Mouse (Mus musculus): ENCODE data around the gene Pole2. TPM values are rescaled to one million over a fixed set of nuclear protein-coding genes. Genes with fewer than 3 reads are reported as not detected.
"Not testable (repeated sequence)": the region's sequence is repeated elsewhere in the genome, so short reads cannot be mapped to it uniquely, and the experiment has no call there.

Gene Pole2
- polyA plus RNA-seq, 1 experiment from 2014 or later, result 2.5 TPM

DNA sequence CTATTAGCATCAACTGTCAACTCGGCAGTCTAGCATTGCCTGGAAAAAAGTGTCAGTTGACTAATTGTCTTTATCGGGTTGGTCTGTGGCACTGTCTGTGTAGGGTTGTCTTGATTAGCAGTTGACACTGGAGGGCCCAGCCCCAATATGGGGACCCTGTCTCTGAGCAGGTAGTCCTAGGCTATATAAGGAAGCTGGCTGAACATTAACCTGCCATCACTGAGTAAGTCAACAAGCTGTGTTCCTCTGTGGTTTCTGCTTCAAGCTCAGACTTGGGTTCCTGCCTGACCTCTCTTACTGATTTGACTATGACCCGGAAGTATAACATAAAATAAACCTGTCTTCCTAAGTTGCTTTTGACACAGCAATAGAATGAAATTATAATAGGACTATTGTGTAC lies 52.0 kb downstream of the Pole2 start:
- Histone ChIP-seq H3K4me3 (ENCODE audit: low read depth, low read length) (no peak overlapping the region), H3K4me2 (ENCODE audit: low read length) (no peak overlapping the region), H3K36me3 (ENCODE audit: control insufficient read depth, insufficient read depth, low read length) (no peaks in the 10 kb centered on the region), H3K27me3 (ENCODE audit: control insufficient read depth, insufficient read depth, low read depth, low read length) (no peaks in the 10 kb centered on the region), H3K9ac (ENCODE audit: low read depth, low read length) (no peak overlapping the region), H3K9me3 (replicated peaks; ENCODE audit: control insufficient read depth, low read length, poor library complexity, severe bottlenecking) (no peaks in the 10 kb centered on the region), H3K4me1 (ENCODE audit: control insufficient read depth, insufficient read depth, low read length) (no peaks in the 10 kb centered on the region), H3K27ac (ENCODE audit: low read length) (no peak overlapping the region)
- WGBS, result 97% methylated on average over 3 of the region's 3 CpGs
- no peak for ATAC-seq

DNA sequence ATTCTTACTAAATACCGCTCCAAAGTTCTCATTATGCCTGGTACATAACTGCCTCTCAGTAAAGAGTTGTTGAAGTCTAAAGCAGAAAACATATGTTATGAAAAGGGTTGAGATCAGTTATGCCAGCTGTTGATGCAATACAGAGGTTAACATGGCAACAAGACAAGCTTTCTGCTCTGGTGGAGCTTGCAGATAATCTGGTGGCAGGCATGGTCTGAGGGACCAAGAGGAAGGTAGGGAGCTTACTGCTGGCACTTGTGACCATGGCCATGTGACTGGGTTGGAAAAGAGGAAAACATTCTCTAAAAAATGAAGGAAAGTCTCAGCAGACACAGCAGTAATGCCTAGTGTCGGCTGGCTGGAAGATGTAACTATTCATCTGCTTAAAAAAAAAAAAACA lies 56.7 kb downstream of the Pole2 start:
- Histone ChIP-seq H3K27ac (ENCODE audit: low read length) (no peak overlapping the region), H3K9me3 (replicated peaks; ENCODE audit: control insufficient read depth, low read length, poor library complexity, severe bottlenecking) (no peaks in the 10 kb centered on the region), H3K27me3 (ENCODE audit: control insufficient read depth, insufficient read depth, low read depth, low read length) (no peaks in the 10 kb centered on the region), H3K36me3 (ENCODE audit: control insufficient read depth, insufficient read depth, low read length) (no peaks in the 10 kb centered on the region), H3K4me1 (ENCODE audit: control insufficient read depth, insufficient read depth, low read length) (peaks cover 8% of the 10 kb centered on the region), H3K4me3 (ENCODE audit: low read depth, low read length) (no peak overlapping the region), H3K4me2 (ENCODE audit: low read length) (no peak overlapping the region), H3K9ac (ENCODE audit: low read depth, low read length) (no peak overlapping the region)
- WGBS, result 93% methylated on average over 2 of the region's 2 CpGs
- ATAC-seq, result no peak

DNA sequence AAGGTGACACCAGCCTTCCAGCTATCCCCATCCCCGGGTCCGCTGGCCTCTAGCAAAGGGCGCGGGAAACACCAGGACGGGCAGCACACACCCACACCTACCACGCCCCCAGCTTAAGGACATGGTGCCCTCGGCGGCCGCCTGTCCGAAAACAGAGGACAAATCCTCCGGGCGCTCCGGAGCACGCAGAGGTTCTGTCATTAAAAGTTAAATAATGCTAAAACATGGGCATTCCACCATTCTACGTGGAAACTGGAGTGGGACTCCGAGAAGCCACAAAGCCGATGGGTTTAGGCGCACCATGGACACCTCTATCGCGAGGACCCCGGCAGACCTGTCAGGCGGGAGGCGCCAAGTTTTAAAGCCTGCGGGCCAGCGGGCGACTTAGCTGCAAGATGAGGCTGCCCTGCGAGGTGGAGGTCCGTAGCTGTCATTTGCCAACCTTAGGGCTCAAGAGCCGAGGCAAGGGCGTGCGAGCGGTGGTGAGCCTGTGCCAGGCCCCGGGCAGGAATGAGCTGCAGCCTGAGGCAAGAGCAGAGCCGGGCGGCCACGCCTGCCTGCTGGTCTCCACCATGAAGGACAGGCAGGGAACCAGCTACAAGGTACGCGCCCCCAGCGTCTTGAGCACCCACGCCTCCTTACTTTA lies 59.4 kb downstream of the Pole2 start, which contains the start of gene Lrr1:
Gene Lrr1, plus strand, starts transcription at position 354 of the 646 bp plus-strand sequence.
- H3K27me3 ChIP-seq (ENCODE audit: control insufficient read depth, insufficient read depth, low read depth, low read length), result no peaks in the 10 kb centered on the region
- peak within 1 kb of the TSS; percentile 61 for H3K9ac ChIP-seq (ENCODE audit: low read depth, low read length)
- H3K4me2 ChIP-seq (ENCODE audit: low read length), result peak within 1 kb of the TSS; percentile 98
- peak; percentile 93 for ATAC-seq
- peak within 1 kb of the TSS; percentile 67 for H3K4me3 ChIP-seq (ENCODE audit: low read depth, low read length)
- peaks cover 8% of the 10 kb centered on the region for H3K4me1 ChIP-seq (ENCODE audit: control insufficient read depth, insufficient read depth, low read length)
- peak within 1 kb of the TSS; percentile 62 for H3K27ac ChIP-seq (ENCODE audit: low read length)
- H3K9me3 ChIP-seq (replicated peaks; ENCODE audit: control insufficient read depth, low read length, poor library complexity, severe bottlenecking), result no peaks in the 10 kb centered on the region
- H3K36me3 ChIP-seq (ENCODE audit: control insufficient read depth, insufficient read depth, low read length), result no peaks in the 10 kb centered on the region
- under 1% methylated on average over 40 of the region's 40 CpGs for WGBS

DNA sequence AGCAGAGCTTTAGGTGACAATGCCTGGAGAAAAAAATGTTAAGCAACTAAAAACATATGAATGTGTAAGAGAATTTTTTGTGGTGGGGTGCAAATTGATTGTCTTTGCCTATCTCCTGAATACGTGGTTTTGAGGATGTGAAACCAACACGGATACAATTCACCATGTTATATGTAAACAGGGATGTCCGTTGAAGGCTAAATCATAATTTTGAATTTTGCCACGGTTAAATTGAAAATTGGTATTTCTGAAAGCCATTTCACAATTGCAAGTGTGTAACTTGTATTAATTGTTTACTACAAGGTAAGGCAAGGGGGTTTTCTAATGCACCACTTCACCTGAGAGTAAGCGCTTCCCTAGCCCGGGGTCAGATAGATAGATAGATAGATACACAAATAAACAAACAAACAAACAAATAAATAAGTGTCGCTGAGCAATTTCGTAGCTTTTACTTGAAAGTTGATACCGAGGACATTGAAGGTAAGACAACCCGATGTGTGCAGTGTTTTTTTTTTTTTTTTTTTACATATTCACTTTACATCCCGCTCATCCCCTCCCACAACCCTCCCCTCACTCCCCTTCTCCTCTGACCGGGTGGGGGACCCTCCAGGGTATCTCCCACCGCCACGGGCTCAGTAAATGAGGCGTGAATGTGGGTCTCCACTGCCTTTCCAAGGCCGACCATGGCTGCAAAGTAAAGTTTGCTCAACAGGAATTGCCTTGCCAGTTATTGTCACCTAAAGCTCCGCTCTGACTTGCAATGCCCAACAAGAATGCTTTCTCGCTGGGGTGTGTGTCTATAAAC lies 60.1 kb downstream of the Pole2 start:
- Histone ChIP-seq H3K9ac (ENCODE audit: low read depth, low read length) (peak overlapping the region; percentile 61), H3K4me3 (ENCODE audit: low read depth, low read length) (peak overlapping the region; percentile 67), H3K9me3 (replicated peaks; ENCODE audit: control insufficient read depth, low read length, poor library complexity, severe bottlenecking) (no peaks in the 10 kb centered on the region), H3K4me2 (ENCODE audit: low read length) (peak overlapping the region; percentile 98), H3K36me3 (ENCODE audit: control insufficient read depth, insufficient read depth, low read length) (no peaks in the 10 kb centered on the region), H3K27ac (ENCODE audit: low read length) (peak overlapping the region; percentile 62), H3K27me3 (ENCODE audit: control insufficient read depth, insufficient read depth, low read depth, low read length) (no peaks in the 10 kb centered on the region), H3K4me1 (ENCODE audit: control insufficient read depth, insufficient read depth, low read length) (peaks cover 8% of the 10 kb centered on the region)
- ATAC-seq, result peak; percentile 73
- WGBS, result 7% methylated on average over 18 of the region's 18 CpGs

DNA sequence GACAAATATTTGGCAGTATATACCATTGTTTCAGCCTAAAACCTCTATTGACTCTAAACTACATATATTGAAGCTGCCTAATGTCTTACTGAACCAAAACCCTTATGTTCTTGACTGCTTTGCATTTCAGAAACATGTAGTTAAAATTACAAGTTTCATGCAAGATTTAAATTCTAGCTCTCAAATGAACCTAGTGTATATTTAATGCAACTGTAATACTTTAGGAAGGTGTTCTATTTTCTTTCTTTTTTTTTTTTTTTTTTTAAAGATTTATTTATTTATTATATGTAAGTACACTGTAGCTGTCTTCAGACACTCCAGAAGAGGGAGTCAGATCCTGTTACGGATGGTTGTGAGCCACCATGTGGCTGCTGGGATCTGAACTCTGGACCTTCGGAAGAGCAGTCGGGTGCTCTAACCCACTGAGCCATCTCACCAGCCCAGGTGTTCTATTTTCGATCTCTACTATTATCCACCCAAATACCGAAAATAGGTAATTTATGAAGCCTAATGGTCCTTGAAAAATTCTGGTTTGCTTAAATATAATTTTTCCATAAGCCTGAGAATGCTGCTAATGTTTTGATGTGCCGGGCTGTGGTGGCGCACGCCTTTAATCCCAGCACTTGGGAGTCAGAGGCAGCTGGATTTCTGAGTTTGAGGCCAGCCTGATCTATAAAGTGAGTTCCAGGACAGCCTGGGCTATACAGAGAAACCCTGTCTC lies 61.0 kb downstream of the Pole2 start:
- not testable (repeated sequence) for H3K36me3 ChIP-seq (ENCODE audit: control insufficient read depth, insufficient read depth, low read length); H3K9ac ChIP-seq (ENCODE audit: low read depth, low read length); H3K9me3 ChIP-seq (replicated peaks; ENCODE audit: control insufficient read depth, low read length, poor library complexity, severe bottlenecking); H3K4me1 ChIP-seq (ENCODE audit: control insufficient read depth, insufficient read depth, low read length); H3K4me3 ChIP-seq (ENCODE audit: low read depth, low read length); ATAC-seq; H3K27me3 ChIP-seq (ENCODE audit: control insufficient read depth, insufficient read depth, low read depth, low read length); H3K27ac ChIP-seq (ENCODE audit: low read length); H3K4me2 ChIP-seq (ENCODE audit: low read length)
- whole genome bisulfite sequencing, result 72% methylated on average over 8 of the region's 8 CpGs

DNA sequence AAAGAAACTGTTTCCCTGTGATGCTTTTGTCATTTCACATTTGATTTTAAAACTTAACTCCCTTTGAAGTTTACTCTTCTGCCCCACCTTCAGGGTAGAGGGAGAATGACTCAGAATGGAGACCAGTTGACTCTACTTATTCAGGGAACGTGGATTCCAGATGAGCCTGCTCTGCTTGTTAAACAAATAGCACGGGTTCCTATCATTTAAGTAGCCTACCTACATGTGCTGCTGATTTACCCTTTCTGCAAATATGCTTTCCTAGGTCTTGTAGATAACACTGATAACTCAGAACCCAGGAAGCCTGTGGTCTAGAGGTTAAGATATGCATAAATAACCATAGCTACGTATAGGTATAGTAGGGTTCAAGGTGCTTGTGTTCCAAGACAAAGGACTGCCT lies 63.1 kb downstream of the Pole2 start:
- Histone ChIP-seq H3K4me2 (ENCODE audit: low read length) (no peak overlapping the region), H3K9ac (ENCODE audit: low read depth, low read length) (no peak overlapping the region), H3K9me3 (replicated peaks; ENCODE audit: control insufficient read depth, low read length, poor library complexity, severe bottlenecking) (no peaks in the 10 kb centered on the region), H3K4me3 (ENCODE audit: low read depth, low read length) (no peak overlapping the region), H3K4me1 (ENCODE audit: control insufficient read depth, insufficient read depth, low read length) (peaks cover 8% of the 10 kb centered on the region), H3K27ac (ENCODE audit: low read length) (no peak overlapping the region), H3K36me3 (ENCODE audit: control insufficient read depth, insufficient read depth, low read length) (no peaks in the 10 kb centered on the region), H3K27me3 (ENCODE audit: control insufficient read depth, insufficient read depth, low read depth, low read length) (no peaks in the 10 kb centered on the region)
- 64% methylated on average over 3 of the region's 3 CpGs for WGBS
- ATAC-seq, result no peak

DNA sequence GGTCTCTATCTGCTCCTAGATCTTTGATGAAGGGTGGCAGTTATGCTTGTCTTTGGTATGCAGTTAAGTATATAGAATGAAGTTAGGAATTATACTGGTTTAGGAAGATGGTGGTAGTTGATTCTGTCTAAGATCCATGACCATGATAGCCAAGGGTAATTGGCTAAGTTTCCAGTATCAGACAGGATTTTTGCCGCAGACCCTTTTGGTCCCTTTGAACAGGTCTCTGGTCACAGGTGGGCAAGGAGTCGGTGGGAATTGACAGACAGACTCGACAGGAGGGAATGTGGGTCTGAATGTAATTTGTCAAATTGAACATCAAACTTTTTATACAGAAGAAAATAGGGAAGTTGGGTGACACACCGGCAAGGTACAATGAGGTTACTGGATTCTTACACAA lies 64.4 kb downstream of the Pole2 start:
- not testable (repeated sequence) for H3K9ac ChIP-seq (ENCODE audit: low read depth, low read length); H3K27ac ChIP-seq (ENCODE audit: low read length); H3K4me3 ChIP-seq (ENCODE audit: low read depth, low read length); H3K9me3 ChIP-seq (replicated peaks; ENCODE audit: control insufficient read depth, low read length, poor library complexity, severe bottlenecking); ATAC-seq; H3K4me2 ChIP-seq (ENCODE audit: low read length); H3K27me3 ChIP-seq (ENCODE audit: control insufficient read depth, insufficient read depth, low read depth, low read length); H3K36me3 ChIP-seq (ENCODE audit: control insufficient read depth, insufficient read depth, low read length); H3K4me1 ChIP-seq (ENCODE audit: control insufficient read depth, insufficient read depth, low read length)
- 90% methylated on average over 4 of the region's 4 CpGs for WGBS

DNA sequence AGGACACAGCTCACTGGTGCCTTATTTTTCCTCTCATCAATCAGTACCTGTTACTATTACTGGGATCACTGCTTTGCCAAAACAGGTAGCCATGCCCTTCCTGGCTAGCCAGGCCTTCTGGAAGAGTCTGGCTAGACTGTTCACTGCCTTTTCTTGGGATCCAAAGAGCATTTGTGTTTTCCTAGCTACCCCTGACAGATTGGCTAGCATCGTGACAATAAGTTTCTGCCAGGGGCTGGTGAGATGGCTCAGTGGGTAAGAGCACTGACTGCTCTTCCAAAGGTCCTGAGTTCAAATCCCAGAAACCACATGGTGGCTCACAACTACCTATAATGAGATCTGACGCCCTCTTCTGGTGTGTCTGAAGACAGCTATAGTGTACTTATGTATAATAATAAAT lies 67.3 kb downstream of the Pole2 start:
- H3K9ac ChIP-seq (ENCODE audit: low read depth, low read length); ATAC-seq; H3K36me3 ChIP-seq (ENCODE audit: control insufficient read depth, insufficient read depth, low read length); H3K4me3 ChIP-seq (ENCODE audit: low read depth, low read length); H3K27ac ChIP-seq (ENCODE audit: low read length); H3K9me3 ChIP-seq (replicated peaks; ENCODE audit: control insufficient read depth, low read length, poor library complexity, severe bottlenecking); H3K27me3 ChIP-seq (ENCODE audit: control insufficient read depth, insufficient read depth, low read depth, low read length); H3K4me2 ChIP-seq (ENCODE audit: low read length): not testable (repeated sequence)
- peaks cover 12% of the 10 kb centered on the region for H3K4me1 ChIP-seq (ENCODE audit: control insufficient read depth, insufficient read depth, low read length)
- WGBS, result 81% methylated on average over 2 of the region's 2 CpGs

DNA sequence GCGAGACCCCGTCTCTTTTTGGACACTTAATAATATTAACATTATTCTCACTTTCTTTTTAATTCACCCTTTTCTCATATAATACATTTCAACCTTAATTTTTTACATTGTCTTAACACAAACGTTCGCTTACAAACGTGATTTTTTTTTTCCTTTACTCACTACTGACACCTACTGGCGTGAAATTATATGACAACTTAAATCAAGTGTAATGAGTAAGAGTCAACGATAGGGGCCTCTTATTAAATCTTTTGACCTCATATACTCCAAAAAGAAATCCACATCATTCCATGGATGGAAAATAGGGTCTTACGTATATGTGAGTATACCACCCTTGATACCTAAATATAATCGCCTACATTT lies 68.4 kb downstream of the Pole2 start:
- Histone ChIP-seq H3K27ac (ENCODE audit: low read length) (no peak overlapping the region), H3K4me3 (ENCODE audit: low read depth, low read length) (peak overlapping the region; percentile 72)
- ATAC-seq, result 0 out of 2 replicates have a peak, but pooled peaks have one; percentile 2

More for the DNA sequence above, 68.4 kb downstream of the Pole2 start:
- WGBS, result 4% methylated on average over 9 of the region's 9 CpGs
- Histone ChIP-seq H3K4me1 (ENCODE audit: control insufficient read depth, insufficient read depth, low read length) (peaks cover 12% of the 10 kb centered on the region), H3K27me3 (ENCODE audit: control insufficient read depth, insufficient read depth, low read depth, low read length) (no peaks in the 10 kb centered on the region), H3K36me3 (ENCODE audit: control insufficient read depth, insufficient read depth, low read length) (peaks cover 6% of the 10 kb centered on the region; the same call in 1 of the 2 replicates), H3K9me3 (replicated peaks; ENCODE audit: control insufficient read depth, low read length, poor library complexity, severe bottlenecking) (no peaks in the 10 kb centered on the region), H3K4me2 (ENCODE audit: low read length) (peak overlapping the region; percentile 34), H3K9ac (ENCODE audit: low read depth, low read length) (no peak overlapping the region)

Data from midbrain, embryonic 16.5 days (tissue).